Mouse (Mus musculus): Measurements from ENCODE around the gene Mid1ip1.

- TF ChIP-seq POLR2A (IDR thresholded peaks at IDR 0.05; ENCODE audit: low read depth, low read length) (no peak), CTCF (IDR thresholded peaks at IDR 0.05; ENCODE audit: borderline replicate concordance, insufficient read depth, low read length) (no peak)
Measured at GRCm38 (mm10) chrX:10714696-10715140, at the start of gene Mid1ip1.

Measured in embryonic fibroblast, embryonic 13.5 days (primary cell).